Mouse (Mus musculus) cerebellum, postnatal 14 days (tissue): ENCODE measurements at regions not wholly inside any gene's neighbourhood (a gene's known extent, or its start where the extent isn't known, plus 50 kb on each side); places are given as distances from the start of the nearest gene placed in this dataset.
A peak's percentile ranks its signal among the peaks of the same experiment; 100 is the strongest.

Experiments
- DNase-seq, 2 experiments: peaks; one replicate each; pipeline ENCODE4 v3.0.0; 2021; ENCODE audit warnings: mixed read lengths in 2 of 2

GRCm38 (mm10) chrX:17026161-17026829 lies 114.7 kb upstream of the Ndp start:
- DNase-seq, result no peak

GRCm38 (mm10) chrX:17017823-17018222 lies 106.2 kb upstream of the Ndp start:
- DNase-seq, result no peak

- no peak for DNase-seq
Observed at GRCm38 (mm10) chrX:17009188-17009587, 97.6 kb upstream of the Ndp start.

GRCm38 (mm10) chrX:16998578-16998977 lies 87.0 kb upstream of the Ndp start:
- peak; percentile 64 to 66 for DNase-seq
